Mouse (Mus musculus): Measurements from ENCODE around the gene Smarcb1. TPM values are rescaled to one million over a fixed set of nuclear protein-coding genes. Genes with fewer than 3 reads are reported as not detected.

Gene Smarcb1
- polyA plus RNA-seq, 1 experiment, result 82.1 TPM

GRCm38 (mm10) chr10:75882433-75883231, 38.8 kb downstream of the Smarcb1 start:
- H3K27me3 ChIP-seq (ENCODE audit: control insufficient read depth, insufficient read depth, low read length), result no peaks in the 10 kb centered on the region
- no peaks in the 10 kb centered on the region for H3K4me1 ChIP-seq (ENCODE audit: control insufficient read depth, insufficient read depth, low read length)
- H3K27ac ChIP-seq (ENCODE audit: insufficient read depth, low read length), result no peak overlapping the region
- H3K4me3 ChIP-seq (replicated peaks; ENCODE audit: insufficient read depth, low read depth, low read length), result peak overlapping the region; percentile 33
- TF ChIP-seq POLR2A (IDR thresholded peaks at IDR 0.05; ENCODE audit: borderline replicate concordance, insufficient read depth, low read length) (no peak), CTCF (IDR thresholded peaks at IDR 0.05; ENCODE audit: borderline replicate concordance, insufficient read depth, low read depth, low read length) (no peak)
- 35% methylated on average over 15 of the region's 15 CpGs for WGBS
- DNase-seq, result no peak

GRCm38 (mm10) chr10:75881578-75882432, 39.6 kb downstream of the Smarcb1 start:
- H3K4me1 ChIP-seq (ENCODE audit: control insufficient read depth, insufficient read depth, low read length), result no peaks in the 10 kb centered on the region
- no peak for TF ChIP-seq POLR2A (IDR thresholded peaks at IDR 0.05; ENCODE audit: borderline replicate concordance, insufficient read depth, low read length)
- TF ChIP-seq CTCF (IDR thresholded peaks at IDR 0.05; ENCODE audit: borderline replicate concordance, insufficient read depth, low read depth, low read length), result no peak
- H3K27me3 ChIP-seq (ENCODE audit: control insufficient read depth, insufficient read depth, low read length), result no peaks in the 10 kb centered on the region
- no peak overlapping the region for H3K27ac ChIP-seq (ENCODE audit: insufficient read depth, low read length)
- H3K4me3 ChIP-seq (replicated peaks; ENCODE audit: insufficient read depth, low read depth, low read length), result no peak overlapping the region
- WGBS, result 54% methylated on average over 20 of the region's 20 CpGs
- DNase-seq, result no peak

GRCm38 (mm10) chr10:75880771-75881577, 40.4 kb downstream of the Smarcb1 start:
- no peak for DNase-seq
- 42% methylated on average over 6 of the region's 6 CpGs for WGBS
- 0 out of 2 replicates have a peak overlapping the region, but pooled peaks have one; percentile 47 for H3K27ac ChIP-seq (ENCODE audit: insufficient read depth, low read length)

GRCm38 (mm10) chr10:75880351-75880750, 41.1 kb downstream of the Smarcb1 start:
- 92% methylated on average over 10 of the region's 10 CpGs for WGBS
- TF ChIP-seq POLR2A (IDR thresholded peaks at IDR 0.05; ENCODE audit: borderline replicate concordance, insufficient read depth, low read length), result no peak
- TF ChIP-seq CTCF (IDR thresholded peaks at IDR 0.05; ENCODE audit: borderline replicate concordance, insufficient read depth, low read depth, low read length), result no peak
- Histone ChIP-seq H3K27ac (ENCODE audit: insufficient read depth, low read length) (no peak overlapping the region), H3K27me3 (ENCODE audit: control insufficient read depth, insufficient read depth, low read length) (no peaks in the 10 kb centered on the region), H3K4me1 (ENCODE audit: control insufficient read depth, insufficient read depth, low read length) (no peaks in the 10 kb centered on the region), H3K4me3 (replicated peaks; ENCODE audit: insufficient read depth, low read depth, low read length) (no peak overlapping the region)
- DNase-seq, result no peak

More at GRCm38 (mm10) chr10:75880771-75881577, 40.4 kb downstream of the Smarcb1 start:
- Histone ChIP-seq H3K4me1 (ENCODE audit: control insufficient read depth, insufficient read depth, low read length) (no peaks in the 10 kb centered on the region), H3K4me3 (replicated peaks; ENCODE audit: insufficient read depth, low read depth, low read length) (no peak overlapping the region), H3K27me3 (ENCODE audit: control insufficient read depth, insufficient read depth, low read length) (no peaks in the 10 kb centered on the region)
- TF ChIP-seq POLR2A (IDR thresholded peaks at IDR 0.05; ENCODE audit: borderline replicate concordance, insufficient read depth, low read length) (no peak), CTCF (IDR thresholded peaks at IDR 0.05; ENCODE audit: borderline replicate concordance, insufficient read depth, low read depth, low read length) (no peak)

GRCm38 (mm10) chr10:75878836-75879235, 42.6 kb downstream of the Smarcb1 start:
- WGBS, result 41% methylated on average over 3 of the region's 3 CpGs
- TF ChIP-seq POLR2A (IDR thresholded peaks at IDR 0.05; ENCODE audit: borderline replicate concordance, insufficient read depth, low read length) (no peak), CTCF (IDR thresholded peaks at IDR 0.05; ENCODE audit: borderline replicate concordance, insufficient read depth, low read depth, low read length) (no peak)
- no peaks in the 10 kb centered on the region for H3K27me3 ChIP-seq (ENCODE audit: control insufficient read depth, insufficient read depth, low read length)
- DNase-seq, result no peak
- no peak overlapping the region for H3K4me3 ChIP-seq (replicated peaks; ENCODE audit: insufficient read depth, low read depth, low read length)
- no peak overlapping the region for H3K27ac ChIP-seq (ENCODE audit: insufficient read depth, low read length)
- peaks cover under 1% of the 10 kb centered on the region; the same call in 1 of the 2 replicates for H3K4me1 ChIP-seq (ENCODE audit: control insufficient read depth, insufficient read depth, low read length)

- Histone ChIP-seq H3K4me1 (ENCODE audit: control insufficient read depth, insufficient read depth, low read length) (peaks cover 9% of the 10 kb centered on the region; the same call in 1 of the 2 replicates), H3K4me3 (replicated peaks; ENCODE audit: insufficient read depth, low read depth, low read length) (no peak overlapping the region), H3K27me3 (ENCODE audit: control insufficient read depth, insufficient read depth, low read length) (no peaks in the 10 kb centered on the region), H3K27ac (ENCODE audit: insufficient read depth, low read length) (peak overlapping the region; percentile 81)
- 3% methylated on average over 10 of the region's 10 CpGs for WGBS
- DNase-seq, result peak; percentile 64 to 82
- no peak for TF ChIP-seq CTCF (IDR thresholded peaks at IDR 0.05; ENCODE audit: borderline replicate concordance, insufficient read depth, low read depth, low read length)
- no peak for TF ChIP-seq POLR2A (IDR thresholded peaks at IDR 0.05; ENCODE audit: borderline replicate concordance, insufficient read depth, low read length)
Measured at GRCm38 (mm10) chr10:75873543-75874170, 47.8 kb downstream of the Smarcb1 start.

Data from cerebellum, adult 2 months (tissue).